Mouse (Mus musculus) T-cell, adult 2 months (primary cell): ENCODE measurements around the gene Sp4.

Experiments used
- DNase-seq: peaks from one replicate; pipeline ENCODE4 v3.0.0; 2022; ENCODE audit warnings: low spot score

Gene Sp4

GRCm38 (mm10) chr12:118301072-118301865, at the start of gene Sp4:
Gene Sp4 (minus strand): TSS chr12:118301440.
- DNase-seq, result peak; percentile 96

GRCm38 (mm10) chr12:118339107-118339506, 37.9 kb upstream of the Sp4 start:
- no peak for DNase-seq

GRCm38 (mm10) chr12:118338243-118338642, 37.0 kb upstream of the Sp4 start:
- no peak for DNase-seq

- DNase-seq, result no peak
Observed at GRCm38 (mm10) chr12:118337291-118337690, 36.1 kb upstream of the Sp4 start.

- no peak for DNase-seq
Observed at GRCm38 (mm10) chr12:118328739-118329249, 27.6 kb upstream of the Sp4 start.

GRCm38 (mm10) chr12:118327566-118327965, 26.3 kb upstream of the Sp4 start:
- DNase-seq, result no peak

- no peak for DNase-seq
Observed at GRCm38 (mm10) chr12:118326161-118326560, 24.9 kb upstream of the Sp4 start.

GRCm38 (mm10) chr12:118320076-118320475, 18.8 kb upstream of the Sp4 start:
- DNase-seq, result no peak

- no peak for DNase-seq
Observed at GRCm38 (mm10) chr12:118314477-118314845, 13.2 kb upstream of the Sp4 start.

- DNase-seq, result no peak
Observed at GRCm38 (mm10) chr12:118313805-118314476, 12.7 kb upstream of the Sp4 start.

- no peak for DNase-seq
Observed at GRCm38 (mm10) chr12:118303586-118303985, 2.3 kb upstream of the Sp4 start.

GRCm38 (mm10) chr12:118303066-118303465, 1.8 kb upstream of the Sp4 start:
- DNase-seq, result no peak

GRCm38 (mm10) chr12:118301866-118302835, 911 bp upstream of the Sp4 start:
- DNase-seq, result peak; percentile 100

GRCm38 (mm10) chr12:118300754-118301071, 527 bp downstream of the Sp4 start:
- no peak for DNase-seq

GRCm38 (mm10) chr12:118299956-118300355, 1.3 kb downstream of the Sp4 start:
- DNase-seq, result peak; percentile 11

GRCm38 (mm10) chr12:118299172-118299571, 2.1 kb downstream of the Sp4 start:
- DNase-seq, result no peak

GRCm38 (mm10) chr12:118298516-118298915, 2.7 kb downstream of the Sp4 start:
- DNase-seq, result no peak

- peak; percentile 16 for DNase-seq
Observed at GRCm38 (mm10) chr12:118296236-118296635, 5.0 kb downstream of the Sp4 start.

GRCm38 (mm10) chr12:118295793-118296192, 5.4 kb downstream of the Sp4 start:
- DNase-seq, result no peak

GRCm38 (mm10) chr12:118288947-118289346, 12.3 kb downstream of the Sp4 start:
- DNase-seq, result no peak

GRCm38 (mm10) chr12:118285099-118285498, 16.1 kb downstream of the Sp4 start:
- no peak for DNase-seq

- no peak for DNase-seq
Observed at GRCm38 (mm10) chr12:118281961-118282360, 19.3 kb downstream of the Sp4 start.
